Mouse (Mus musculus) fat pad, adult 2 months (tissue): ENCODE data around the gene Sumo1.
"Not testable (repeated sequence)": the region's sequence is repeated elsewhere in the genome, so short reads cannot be mapped to it uniquely, and the experiment has no call there.

Experiments
- DNase-seq: peaks from one replicate; pipeline ENCODE4 v3.0.0-alpha.2; 2011; ENCODE audit warnings: low read depth, low spot score; ENCODE audit errors: extremely low read depth

The Sumo1 gene

GRCm38 (mm10) chr1:59638371-59638770, 32.3 kb downstream of the Sumo1 start:
- no peak for DNase-seq

- DNase-seq, result no peak
These were observed 34.3 kb downstream of the Sumo1 start for GRCm38 (mm10) chr1:59636349-59636748.

GRCm38 (mm10) chr1:59633056-59633455, 37.6 kb downstream of the Sumo1 start:
- DNase-seq, result no peak

GRCm38 (mm10) chr1:59631986-59632659, 38.5 kb downstream of the Sumo1 start:
- DNase-seq, result no peak

- DNase-seq, result not testable (repeated sequence)
These were observed 40.3 kb downstream of the Sumo1 start for GRCm38 (mm10) chr1:59630356-59630755.

- no peak for DNase-seq
These were observed 41.4 kb downstream of the Sumo1 start for GRCm38 (mm10) chr1:59629194-59629593.

GRCm38 (mm10) chr1:59625410-59625809, 45.2 kb downstream of the Sumo1 start:
- peak; percentile 43 for DNase-seq

- no peak for DNase-seq
These were observed 47.2 kb downstream of the Sumo1 start for GRCm38 (mm10) chr1:59623325-59624017.

- no peak for DNase-seq
These were observed 51.4 kb downstream of the Sumo1 start for GRCm38 (mm10) chr1:59619201-59619600.

GRCm38 (mm10) chr1:59615021-59615420, 55.6 kb downstream of the Sumo1 start:
- no peak for DNase-seq

GRCm38 (mm10) chr1:59613795-59614194, 56.8 kb downstream of the Sumo1 start:
- no peak for DNase-seq

- DNase-seq, result no peak
These were observed 59.7 kb downstream of the Sumo1 start for GRCm38 (mm10) chr1:59610929-59611328.

- no peak for DNase-seq
These were observed 60.7 kb downstream of the Sumo1 start for GRCm38 (mm10) chr1:59609896-59610295.

GRCm38 (mm10) chr1:59609458-59609857, 61.2 kb downstream of the Sumo1 start:
- no peak for DNase-seq

GRCm38 (mm10) chr1:59608920-59609319, 61.7 kb downstream of the Sumo1 start:
- no peak for DNase-seq

- DNase-seq, result no peak
These were observed 62.4 kb downstream of the Sumo1 start for GRCm38 (mm10) chr1:59608125-59608762.

GRCm38 (mm10) chr1:59607071-59607470, 63.6 kb downstream of the Sumo1 start:
- no peak for DNase-seq

GRCm38 (mm10) chr1:59606479-59606878, 64.2 kb downstream of the Sumo1 start:
- no peak for DNase-seq

- no peak for DNase-seq
These were observed 66.7 kb downstream of the Sumo1 start for GRCm38 (mm10) chr1:59603893-59604292.

- no peak for DNase-seq
These were observed 67.3 kb downstream of the Sumo1 start for GRCm38 (mm10) chr1:59603417-59603712.

GRCm38 (mm10) chr1:59602531-59603416, 67.9 kb downstream of the Sumo1 start:
- no peak for DNase-seq
